Mouse (Mus musculus): ENCODE data around the gene Fam84a.

Fam84a gene

DNA sequence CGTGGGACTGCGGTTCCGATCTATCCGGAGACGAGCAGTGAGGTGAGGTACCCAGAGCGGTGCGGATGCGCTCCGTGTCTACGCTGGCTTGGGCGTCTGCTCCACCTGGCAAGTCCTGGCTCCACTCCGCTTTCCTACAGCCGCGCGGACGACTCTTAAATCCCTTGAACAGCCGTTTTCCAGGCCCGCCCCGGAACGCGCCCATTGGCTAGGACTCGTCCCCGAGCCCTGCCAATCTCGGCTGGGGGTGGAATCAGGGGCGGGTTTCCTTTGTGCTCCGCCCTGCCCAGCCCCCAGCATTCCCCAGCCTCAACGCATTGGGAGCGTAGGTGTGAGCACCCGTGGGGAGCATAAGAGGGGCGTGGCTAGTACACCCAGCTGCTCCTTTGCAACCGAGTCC is at the start of gene Fam84a:
Gene Fam84a, minus strand, starts transcription at position 134 of the 400 bp plus-strand sequence.
- DNase-seq (ENCODE audit: low spot score in 2 of 2): peak in 1 of 2 experiments; percentile 24

DNA sequence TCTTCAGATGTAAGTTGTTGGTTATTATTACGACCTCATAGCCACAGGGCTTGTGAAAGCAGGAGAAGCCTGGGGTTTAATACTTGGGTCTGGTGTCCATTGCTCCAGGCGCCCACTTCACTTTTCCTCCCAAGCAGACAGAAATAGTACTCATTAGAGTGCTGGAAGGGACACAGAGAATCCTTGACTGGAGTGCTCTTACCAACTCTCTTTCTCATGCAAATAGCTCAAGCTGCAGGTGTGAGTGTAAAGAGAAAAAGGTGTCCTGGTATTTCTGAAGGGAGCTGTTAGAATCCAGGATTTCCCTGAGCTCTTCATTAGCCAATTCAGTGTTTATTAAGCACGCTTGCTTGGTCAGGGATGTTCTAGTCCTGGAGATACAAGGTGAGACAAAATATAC is 43.6 kb upstream of the Fam84a start:
- no peak for DNase-seq (ENCODE audit: low spot score in 2 of 2)

DNA sequence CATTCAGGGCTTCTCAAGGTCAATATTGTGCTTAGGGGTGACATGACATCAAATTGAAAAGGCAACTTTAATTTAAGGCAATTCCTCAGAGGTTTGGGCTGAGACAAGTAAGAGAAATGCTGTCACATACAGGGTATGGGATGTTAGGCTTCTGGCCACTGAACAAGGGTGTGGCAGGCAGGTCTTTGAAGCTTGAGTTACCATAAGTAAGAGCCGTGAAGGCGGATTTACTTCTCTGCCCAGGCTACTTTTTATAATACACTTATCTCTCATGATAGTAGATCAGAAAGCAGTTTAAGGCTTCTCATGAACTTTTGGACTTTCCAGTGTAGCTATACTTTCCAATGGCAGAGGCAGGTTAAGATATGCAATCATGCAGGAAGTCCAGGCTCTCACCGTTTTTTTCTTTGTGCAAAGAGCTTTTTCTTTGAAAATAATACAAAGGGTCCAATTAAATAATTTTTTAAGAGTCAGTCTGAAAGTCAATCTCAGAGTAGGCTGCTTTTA is 34.9 kb upstream of the Fam84a start:
- DNase-seq (ENCODE audit: low spot score in 2 of 2): no peak

DNA sequence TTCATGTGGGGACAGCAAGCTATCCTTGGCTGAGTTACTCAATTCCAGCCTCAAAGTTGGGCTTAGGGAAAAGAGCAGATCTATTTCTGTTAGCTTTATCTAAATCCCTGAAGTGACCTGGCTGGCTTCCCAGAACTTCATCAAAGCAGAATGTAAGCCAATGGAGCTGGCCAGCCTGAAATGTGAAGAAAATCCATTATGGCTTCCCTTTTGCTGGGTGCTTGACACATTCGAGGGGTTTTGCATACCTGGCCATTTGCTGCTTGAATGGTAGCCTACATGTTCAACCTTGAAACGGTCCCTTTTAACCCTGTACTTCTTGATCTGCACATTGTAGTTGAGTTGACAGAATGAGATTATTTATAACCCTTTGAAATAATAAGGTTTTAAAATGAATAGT is 13.9 kb upstream of the Fam84a start:
- DNase-seq (ENCODE audit: low spot score in 2 of 2): no peak

DNA sequence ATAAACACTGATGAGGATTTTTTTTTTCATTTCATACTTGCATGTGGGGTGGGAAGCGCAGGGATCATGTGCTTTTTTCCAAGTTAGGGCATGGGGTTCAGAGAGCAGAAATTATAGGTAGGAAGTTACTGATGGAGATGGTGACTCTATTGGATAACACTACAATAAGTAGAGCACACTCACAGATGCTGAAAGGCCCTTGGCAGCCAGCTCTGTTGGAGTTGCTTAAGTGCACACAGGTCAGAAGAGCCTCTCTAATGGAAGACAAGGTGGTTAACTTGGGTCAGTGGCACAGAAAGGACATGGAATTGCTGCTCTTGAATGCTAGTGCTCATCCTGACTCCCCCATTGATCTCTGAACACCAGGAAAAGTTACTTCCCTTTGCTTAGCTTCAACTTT is 13.1 kb upstream of the Fam84a start:
- DNase-seq (ENCODE audit: low spot score in 2 of 2): no peak

DNA sequence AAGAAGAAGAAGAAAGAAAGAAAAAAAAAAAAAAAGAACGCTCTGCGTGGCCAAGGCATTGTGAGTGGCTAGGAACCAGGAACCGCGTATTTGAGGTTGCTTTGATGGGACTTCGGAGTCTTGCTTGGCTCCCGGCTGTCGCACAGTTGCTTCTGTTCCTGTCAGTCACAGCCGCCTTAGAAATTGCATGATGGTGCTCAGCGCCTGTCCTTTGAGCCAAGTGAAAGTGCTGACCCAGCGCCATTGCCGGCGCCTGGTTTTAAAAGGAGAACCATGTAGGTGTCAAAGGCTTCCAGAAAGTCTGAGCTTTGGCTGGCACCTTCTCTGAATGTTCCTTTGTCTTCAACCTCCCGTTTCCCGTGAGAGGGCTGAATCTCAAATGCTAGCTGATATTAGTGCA is 572 bp upstream of the Fam84a start:
- no peak for DNase-seq (ENCODE audit: low spot score in 2 of 2)

DNA sequence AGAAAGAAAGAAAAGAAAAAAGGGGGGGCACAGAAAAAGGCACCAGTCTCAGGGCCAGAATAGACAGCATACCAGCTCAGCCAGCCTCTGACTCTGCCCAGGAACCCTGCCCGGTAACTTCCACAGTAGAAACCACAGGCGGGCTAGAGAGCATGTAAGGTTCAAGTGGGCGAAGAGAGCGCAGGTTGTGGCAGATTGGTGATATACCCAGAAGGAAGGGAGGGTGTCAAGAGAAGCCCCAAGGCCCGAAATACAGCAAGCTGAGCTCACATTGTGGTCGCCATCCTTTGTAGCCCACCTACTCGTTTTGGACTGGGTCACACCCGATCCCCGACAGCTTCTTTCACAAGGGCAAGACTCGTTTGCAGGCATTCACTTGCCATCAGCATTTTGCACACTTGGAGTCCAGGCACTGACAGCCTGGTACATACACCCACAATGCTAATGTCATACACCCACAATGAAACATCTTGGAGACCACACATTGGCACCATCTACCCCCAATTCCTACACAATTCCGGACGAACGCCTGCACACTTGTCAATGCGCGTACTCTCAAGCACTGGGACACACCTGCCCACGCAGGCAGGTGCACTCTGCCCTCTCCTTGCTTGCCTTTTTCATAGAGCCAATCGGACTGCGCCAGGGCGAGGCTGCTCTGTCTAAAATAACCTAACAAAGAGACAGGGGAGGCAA is 770 bp downstream of the Fam84a start:
- DNase-seq (ENCODE audit: low spot score in 2 of 2): no peak

DNA sequence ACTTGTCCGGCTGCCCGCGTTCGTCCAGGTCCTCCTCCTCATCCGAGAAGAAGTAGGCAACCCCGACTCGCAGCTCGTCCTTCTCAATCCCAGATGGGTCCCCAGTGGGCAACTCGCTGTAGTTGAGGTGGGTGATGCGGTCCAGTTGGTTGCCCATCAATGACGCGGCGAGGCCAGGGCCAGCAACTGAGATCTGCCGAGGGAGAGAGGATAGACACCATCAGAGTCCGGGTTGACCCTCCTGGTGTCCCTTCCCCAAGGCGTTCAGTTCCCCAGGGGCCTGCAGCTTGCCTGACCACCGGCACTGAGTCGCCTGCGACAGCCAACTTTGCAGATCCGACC is 1.3 kb downstream of the Fam84a start:
- no peak for DNase-seq (ENCODE audit: low spot score in 2 of 2)

DNA sequence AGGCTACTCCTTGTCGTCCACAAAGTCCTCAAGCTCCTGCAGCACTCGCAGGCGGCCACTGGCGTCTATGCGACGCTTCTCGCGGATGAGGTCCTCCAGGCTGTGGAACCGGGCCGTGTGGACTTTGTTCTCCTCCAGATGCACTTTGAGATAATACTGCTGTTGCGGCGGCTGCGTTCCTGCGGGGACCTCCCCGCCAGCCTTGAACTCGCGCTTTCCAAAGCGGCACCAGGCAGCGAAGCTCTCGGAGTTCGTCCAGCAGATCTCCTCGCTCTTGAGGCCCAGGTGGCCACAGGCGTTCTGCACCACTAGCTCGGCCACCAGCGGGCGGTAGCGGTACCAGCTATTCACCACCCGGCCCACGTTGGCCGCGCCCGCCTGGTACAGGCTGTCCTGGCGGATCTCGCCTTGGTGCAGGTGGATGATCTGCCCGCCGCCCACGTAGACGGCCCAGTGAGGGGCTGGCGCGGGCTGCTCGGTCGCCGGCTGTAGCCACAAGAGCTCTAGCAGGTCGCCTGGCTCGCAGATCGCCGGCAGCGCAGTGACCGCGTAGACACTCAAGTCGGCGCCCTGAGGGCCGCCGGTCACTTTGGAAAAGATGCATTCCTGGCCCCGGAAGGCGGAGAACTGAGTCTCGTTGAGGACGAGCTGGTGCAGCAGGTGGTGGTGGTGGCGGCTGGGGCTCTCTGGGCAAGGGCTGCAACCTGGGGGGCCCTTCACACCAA is 1.8 kb downstream of the Fam84a start:
- DNase-seq (ENCODE audit: low spot score in 2 of 2): peak in 1 of 2 experiments; percentile 18

DNA sequence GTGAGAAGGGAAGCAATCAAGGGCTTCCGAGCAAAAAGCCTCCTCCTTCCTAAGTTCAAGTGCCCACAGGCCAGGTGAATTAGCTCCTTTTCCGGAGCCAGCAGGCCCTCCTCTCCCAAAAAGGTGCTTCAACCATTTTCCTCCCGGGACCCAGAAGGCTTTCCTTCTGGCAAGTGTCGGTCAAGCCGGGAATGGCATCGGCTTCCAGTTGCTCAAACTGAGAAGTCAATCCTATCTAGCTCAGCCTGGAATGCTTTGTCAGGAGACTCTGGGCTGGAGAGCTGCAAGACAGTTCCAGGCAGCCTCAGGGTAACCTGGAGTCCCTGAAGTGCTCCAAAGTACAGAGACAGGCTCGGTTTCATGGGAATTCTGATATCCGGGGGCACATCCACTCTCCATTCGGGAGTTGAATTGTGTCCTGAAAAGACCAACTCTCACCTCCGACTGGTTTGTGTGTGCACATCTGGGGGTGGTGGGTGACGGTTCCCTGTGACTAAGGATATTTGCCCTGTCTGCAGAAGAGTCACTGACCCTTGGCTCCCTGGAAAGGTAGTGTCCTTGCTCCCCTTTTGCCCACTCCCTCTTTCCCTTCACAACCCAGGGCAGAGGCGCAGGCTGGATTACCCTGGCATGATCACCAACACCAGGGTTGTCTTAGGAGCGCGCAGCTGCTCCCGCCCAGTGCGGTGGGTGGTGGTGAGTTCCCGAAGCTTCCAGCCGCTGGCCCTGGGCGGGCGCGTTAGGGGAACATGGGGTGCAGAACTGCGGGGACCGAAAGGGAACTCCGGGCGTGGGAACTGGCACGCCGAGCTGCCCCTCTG is 2.6 kb downstream of the Fam84a start:
- no peak for DNase-seq (ENCODE audit: low spot score in 2 of 2)

DNA sequence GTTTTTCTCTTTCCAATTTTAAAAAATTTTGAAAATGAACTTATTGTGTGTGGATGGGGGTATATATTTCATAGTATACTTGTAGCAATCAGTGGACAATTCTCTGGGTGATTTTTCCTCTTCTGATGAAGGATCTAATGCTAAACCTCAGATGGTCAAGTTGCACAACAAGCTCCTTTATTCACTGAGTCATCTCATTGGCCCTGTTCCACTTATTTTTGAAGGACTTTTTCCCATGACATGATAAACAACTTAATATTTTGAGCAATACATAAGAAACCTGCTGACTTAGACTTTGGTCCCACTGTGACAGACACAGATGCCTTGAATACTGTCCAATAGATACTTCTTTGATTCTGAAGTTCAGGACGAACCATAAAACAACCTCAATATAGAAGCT is 14.8 kb downstream of the Fam84a start:
- DNase-seq (ENCODE audit: low spot score in 2 of 2): no peak

DNA sequence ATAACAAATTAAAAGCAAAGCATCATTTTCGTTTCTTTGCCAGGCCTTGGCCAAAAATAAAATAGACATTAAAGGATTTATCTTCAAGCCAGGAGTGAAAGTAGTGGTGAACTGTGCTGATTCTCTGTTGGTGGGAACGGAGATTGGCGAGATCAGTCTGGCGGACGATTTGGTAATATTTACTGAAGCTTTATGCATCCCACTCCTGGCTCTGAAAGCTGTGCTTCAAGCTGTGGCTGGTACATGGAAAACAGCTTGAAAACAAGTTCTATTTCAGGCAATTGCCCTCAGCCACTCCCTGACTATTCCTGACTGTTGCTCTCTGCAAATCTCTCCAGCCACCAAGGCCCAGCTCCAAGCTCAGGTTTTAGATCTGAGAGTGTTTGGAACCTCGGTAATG is 37.1 kb downstream of the Fam84a start:
- no peak for DNase-seq (ENCODE audit: low spot score in 2 of 2)

DNA sequence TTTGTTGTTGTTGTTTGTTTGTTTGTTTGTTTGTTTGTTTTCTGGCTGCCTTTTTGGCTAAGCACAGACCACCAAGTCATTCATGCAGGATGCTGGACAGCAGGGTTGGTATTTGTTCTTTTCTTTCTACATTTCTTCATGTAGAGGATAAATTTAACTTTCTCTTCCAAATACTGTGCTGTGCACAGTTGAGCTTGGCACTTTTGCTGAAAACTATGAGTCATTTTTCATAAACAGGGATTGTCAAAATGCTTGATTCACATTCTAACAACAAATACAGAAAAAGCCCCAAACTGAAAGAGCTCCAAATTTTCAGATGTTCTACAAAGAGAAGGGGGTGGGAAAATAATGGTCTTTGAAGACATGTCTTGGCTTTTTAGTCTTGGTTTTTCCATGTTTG is 54.9 kb downstream of the Fam84a start:
- DNase-seq (ENCODE audit: low spot score in 2 of 2): no peak

Measured in spleen, postnatal 10 days (tissue).